Mouse (Mus musculus): ENCODE data around the gene Calm2. TPM values are rescaled to one million over a fixed set of nuclear protein-coding genes. Genes with fewer than 3 reads are reported as not detected.

The Calm2 gene
- polyA plus RNA-seq, 1 experiment = 2,529 TPM

DNA sequence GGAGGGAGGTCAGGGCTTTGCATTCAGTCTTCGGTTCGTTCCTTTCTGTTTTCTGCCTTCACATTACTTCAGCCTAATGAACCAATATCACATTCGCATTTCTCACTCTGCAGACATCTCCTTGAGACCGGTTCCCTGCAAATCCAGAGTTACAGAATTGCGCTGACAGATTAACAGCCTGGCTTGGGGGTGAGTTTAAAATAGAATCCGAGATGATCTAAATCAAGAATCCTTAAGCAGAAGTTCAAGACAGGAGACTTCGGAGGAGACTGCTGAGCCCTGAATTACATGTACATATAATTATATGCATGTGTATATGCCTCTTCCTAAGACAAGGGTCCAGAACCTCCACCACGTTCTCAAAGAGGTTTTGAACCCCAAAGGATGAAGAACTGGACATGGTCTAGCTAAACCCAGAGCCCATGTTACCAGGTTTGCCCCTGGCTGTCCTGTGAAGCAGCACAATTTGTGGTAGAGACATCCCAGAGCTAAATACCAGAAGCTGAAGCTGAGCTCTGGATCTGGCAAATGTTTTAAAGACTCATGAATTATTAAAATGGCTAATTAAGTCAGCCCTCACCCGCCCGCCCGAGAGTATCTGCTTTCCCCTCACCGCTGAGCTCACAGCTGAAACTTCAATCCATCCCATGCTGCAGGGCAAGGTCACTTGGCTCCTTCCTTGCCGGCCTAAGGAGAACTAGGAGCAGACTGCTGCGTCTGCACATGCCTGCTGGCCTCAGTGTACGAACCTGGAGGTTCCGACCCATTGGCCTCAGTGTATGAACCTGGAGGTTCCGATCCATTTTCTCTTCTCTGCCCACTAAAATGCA, 14.1 kb upstream of the Calm2 start:
- Histone ChIP-seq H3K27ac (ENCODE audit: insufficient read depth, low read length) (peak overlapping the region; percentile 79), H3K4me3 (ENCODE audit: insufficient read depth, low read length) (no peak overlapping the region)
- TF ChIP-seq CTCF (IDR thresholded peaks at IDR 0.05; ENCODE audit: extremely low read depth, insufficient read depth, low read length) (no peak), POLR2A (IDR thresholded peaks at IDR 0.05; ENCODE audit: extremely low read depth, insufficient read depth, low read length) (no peak)

GRCm38 (mm10) chr17:87459750-87460668, 13.3 kb upstream of the Calm2 start:
- no peak overlapping the region for H3K4me3 ChIP-seq (ENCODE audit: insufficient read depth, low read length)
- H3K4me1 ChIP-seq (ENCODE audit: control insufficient read depth, insufficient read depth, low read length) = peaks cover 22% of the 10 kb centered on the region
- TF ChIP-seq CTCF (IDR thresholded peaks at IDR 0.05; ENCODE audit: extremely low read depth, insufficient read depth, low read length) = no peak
- peak; percentile 45; the same call in 1 of the 2 replicates for TF ChIP-seq POLR2A (IDR thresholded peaks at IDR 0.05; ENCODE audit: extremely low read depth, insufficient read depth, low read length)
- peak overlapping the region; percentile 79 for H3K27ac ChIP-seq (ENCODE audit: insufficient read depth, low read length)

More for the DNA sequence above, 14.1 kb upstream of the Calm2 start:
- H3K4me1 ChIP-seq (ENCODE audit: control insufficient read depth, insufficient read depth, low read length) = peaks cover 22% of the 10 kb centered on the region

GRCm38 (mm10) chr17:87458911-87459749, 12.4 kb upstream of the Calm2 start:
- H3K4me3 ChIP-seq (ENCODE audit: insufficient read depth, low read length) = no peak overlapping the region

GRCm38 (mm10) chr17:87457961-87458360, 11.2 kb upstream of the Calm2 start:
- H3K27ac ChIP-seq (ENCODE audit: insufficient read depth, low read length) = no peak overlapping the region
- peaks cover 22% of the 10 kb centered on the region for H3K4me1 ChIP-seq (ENCODE audit: control insufficient read depth, insufficient read depth, low read length)
- H3K4me3 ChIP-seq (ENCODE audit: insufficient read depth, low read length) = no peak overlapping the region
- TF ChIP-seq POLR2A (IDR thresholded peaks at IDR 0.05; ENCODE audit: extremely low read depth, insufficient read depth, low read length) (no peak), CTCF (IDR thresholded peaks at IDR 0.05; ENCODE audit: extremely low read depth, insufficient read depth, low read length) (no peak)

More at GRCm38 (mm10) chr17:87458911-87459749, 12.4 kb upstream of the Calm2 start:
- peaks cover 22% of the 10 kb centered on the region for H3K4me1 ChIP-seq (ENCODE audit: control insufficient read depth, insufficient read depth, low read length)
- H3K27ac ChIP-seq (ENCODE audit: insufficient read depth, low read length) = peak overlapping the region; percentile 79
- TF ChIP-seq CTCF (IDR thresholded peaks at IDR 0.05; ENCODE audit: extremely low read depth, insufficient read depth, low read length) = no peak
- no peak for TF ChIP-seq POLR2A (IDR thresholded peaks at IDR 0.05; ENCODE audit: extremely low read depth, insufficient read depth, low read length)

- Histone ChIP-seq H3K4me1 (ENCODE audit: control insufficient read depth, insufficient read depth, low read length) (peaks cover 6% of the 10 kb centered on the region), H3K27ac (ENCODE audit: insufficient read depth, low read length) (no peak overlapping the region), H3K4me3 (ENCODE audit: insufficient read depth, low read length) (no peak overlapping the region)
- no peak for TF ChIP-seq CTCF (IDR thresholded peaks at IDR 0.05; ENCODE audit: extremely low read depth, insufficient read depth, low read length)
- TF ChIP-seq POLR2A (IDR thresholded peaks at IDR 0.05; ENCODE audit: extremely low read depth, insufficient read depth, low read length) = no peak
Observed at GRCm38 (mm10) chr17:87454121-87454520, 7.4 kb upstream of the Calm2 start.

DNA sequence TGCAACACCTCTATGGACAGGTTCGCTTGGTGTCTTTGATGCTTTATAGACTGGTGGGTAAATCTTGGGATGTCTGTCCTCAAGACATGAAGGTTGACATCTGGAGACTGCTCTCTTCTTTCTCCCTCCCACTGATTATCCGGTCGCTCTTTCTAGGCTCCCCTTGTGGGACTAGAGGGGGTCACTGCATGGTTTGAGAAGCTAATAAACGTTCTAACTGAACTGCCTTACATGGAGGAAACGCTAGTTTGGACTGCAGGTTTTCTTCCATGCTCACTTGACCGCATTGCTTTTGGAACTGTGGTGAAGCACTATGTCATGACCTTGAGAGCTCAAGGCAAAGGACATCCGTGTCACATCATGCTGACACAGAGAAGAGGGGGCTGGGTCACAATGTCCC, 6.6 kb upstream of the Calm2 start:
- Histone ChIP-seq H3K4me3 (ENCODE audit: insufficient read depth, low read length) (no peak overlapping the region), H3K4me1 (ENCODE audit: control insufficient read depth, insufficient read depth, low read length) (0 out of 2 replicates have a peak, but pooled peaks cover 1% of the 10 kb centered on the region), H3K27ac (ENCODE audit: insufficient read depth, low read length) (no peak overlapping the region)
- TF ChIP-seq CTCF (IDR thresholded peaks at IDR 0.05; ENCODE audit: extremely low read depth, insufficient read depth, low read length) (no peak), POLR2A (IDR thresholded peaks at IDR 0.05; ENCODE audit: extremely low read depth, insufficient read depth, low read length) (no peak)

DNA sequence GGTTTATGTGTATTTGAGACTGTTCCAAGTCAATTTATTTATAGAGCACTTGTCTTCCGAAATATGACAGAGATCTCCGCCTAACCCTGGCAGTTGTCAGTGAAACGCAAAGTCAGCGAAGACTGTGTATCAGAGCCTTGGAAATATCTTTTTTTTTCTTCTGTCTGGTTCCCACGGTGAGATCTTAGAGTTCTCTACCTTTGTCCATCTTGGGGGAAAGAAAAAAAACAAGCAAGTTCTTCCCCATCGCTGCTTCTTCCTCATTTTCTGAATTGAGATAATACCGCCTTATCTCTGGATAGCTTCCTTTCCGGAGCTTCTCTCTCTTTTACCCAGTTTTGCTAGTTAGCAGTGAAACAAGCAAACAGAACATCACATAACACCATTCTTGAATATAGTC, 2.1 kb upstream of the Calm2 start:
- H3K4me3 ChIP-seq (ENCODE audit: insufficient read depth, low read length) = no peak overlapping the region
- peaks cover 3% of the 10 kb centered on the region; the same call in 1 of the 2 replicates for H3K4me1 ChIP-seq (ENCODE audit: control insufficient read depth, insufficient read depth, low read length)
- TF ChIP-seq CTCF (IDR thresholded peaks at IDR 0.05; ENCODE audit: extremely low read depth, insufficient read depth, low read length) (no peak), POLR2A (IDR thresholded peaks at IDR 0.05; ENCODE audit: extremely low read depth, insufficient read depth, low read length) (no peak)
- no peak overlapping the region for H3K27ac ChIP-seq (ENCODE audit: insufficient read depth, low read length)

DNA sequence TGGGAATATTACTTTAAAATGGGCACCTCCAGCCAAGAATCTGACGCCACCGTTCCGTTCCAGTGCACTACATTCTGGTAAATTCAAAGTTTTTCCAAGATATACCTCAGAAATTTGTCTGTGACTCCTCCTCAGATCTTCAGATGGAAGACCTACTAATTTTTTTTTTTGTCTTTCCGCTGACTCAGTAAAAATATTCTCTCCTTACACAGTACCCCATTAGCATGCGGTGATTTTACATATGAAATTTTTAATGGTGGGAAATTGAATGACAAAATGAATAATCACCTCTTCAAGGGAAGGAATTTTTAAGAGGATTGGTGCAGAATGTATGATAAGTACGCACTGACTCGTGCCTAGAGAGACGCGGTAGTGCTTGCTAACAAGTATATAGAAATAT, 1.6 kb upstream of the Calm2 start:
- Histone ChIP-seq H3K4me1 (ENCODE audit: control insufficient read depth, insufficient read depth, low read length) (peaks cover 3% of the 10 kb centered on the region; the same call in 1 of the 2 replicates), H3K4me3 (ENCODE audit: insufficient read depth, low read length) (no peak overlapping the region), H3K27ac (ENCODE audit: insufficient read depth, low read length) (no peak overlapping the region)
- TF ChIP-seq POLR2A (IDR thresholded peaks at IDR 0.05; ENCODE audit: extremely low read depth, insufficient read depth, low read length) = no peak
- TF ChIP-seq CTCF (IDR thresholded peaks at IDR 0.05; ENCODE audit: extremely low read depth, insufficient read depth, low read length) = no peak
